Mouse (Mus musculus) left cerebral cortex, postnatal 10 days (tissue): ENCODE measurements around the gene Tead1. TPM values are rescaled to one million over a fixed set of nuclear protein-coding genes. Genes with fewer than 3 reads are reported as not detected.

Experiments
- DNase-seq, 2 experiments: peaks; one replicate each; pipeline ENCODE4 v3.0.0; 2021 to 2022; ENCODE audit warnings: low spot score in 2 of 2, mixed read lengths in 1 of 2; ENCODE audit errors: extremely low spot score in 1 of 2
- intact Hi-C: fragments of 180-260 bp; cut with DNase I; formaldehyde crosslinking; loops from one replicate; pipeline ENCODE4 v1.15.1; 2025
- total RNA-seq, 2 experiments: library from RNA; stranded (reverse); gene quantifications; 2 replicates each; pipeline ENCODE4 v1.2.3; 2021

Tead1 gene
- total RNA-seq, 2 experiments from 2014 or later, result 14.8 to 15.3 TPM

GRCm38 (mm10) chr7:112865739-112866138 is 186.6 kb downstream of the Tead1 start:
- intact Hi-C loops, result loop anchor here (5.0 kb wide), 3 partner anchors 188 to 488 kb away; partner anchors contain the start of gene Tead1
- peak; percentile 27 to 67 for DNase-seq

DNA sequence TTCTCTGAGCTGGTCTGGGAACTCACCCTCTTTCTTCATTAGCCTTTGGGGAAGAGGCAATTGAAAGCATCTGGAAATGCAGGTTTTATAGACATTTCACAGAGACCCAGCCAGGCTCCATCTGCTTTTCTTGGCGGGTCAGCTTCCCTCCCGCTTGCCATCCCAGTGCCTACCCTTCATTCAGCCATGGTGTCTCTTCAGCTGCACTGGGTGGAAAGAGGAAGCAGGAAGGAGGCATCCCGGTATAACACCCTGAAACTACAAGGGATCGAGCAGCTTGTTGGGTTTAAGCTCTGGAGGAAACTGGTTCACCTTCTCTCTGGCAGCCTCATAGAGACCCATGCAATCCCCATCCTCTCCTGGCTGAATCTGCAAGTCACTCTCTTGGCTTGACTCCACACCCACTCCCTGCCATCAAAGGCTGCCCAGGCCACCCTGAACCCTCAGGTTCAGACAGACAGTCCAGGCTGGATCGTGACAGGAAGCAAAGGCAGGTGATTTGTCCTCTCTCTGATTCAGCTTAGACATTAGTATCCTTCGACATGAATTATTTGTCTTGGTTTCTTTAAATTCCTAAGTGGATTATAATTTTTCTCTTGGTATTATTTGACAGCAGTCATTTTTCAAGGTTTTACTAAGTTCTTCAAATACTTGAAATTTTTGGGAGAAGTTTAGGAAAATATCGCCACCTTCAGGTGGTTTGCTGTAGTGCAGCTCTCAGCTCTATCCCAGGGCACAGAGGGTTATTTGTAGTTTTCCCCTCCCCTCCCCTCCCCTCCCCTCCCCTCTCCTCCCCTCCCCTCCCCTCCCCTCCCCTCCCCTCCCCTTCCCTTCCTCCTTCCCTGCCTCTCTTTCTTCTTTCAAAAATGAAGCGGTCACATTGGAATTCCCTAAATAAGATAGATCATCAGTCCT is 189.7 kb downstream of the Tead1 start:
- intact Hi-C loops, result loop anchor here (2.0 to 5.0 kb wide), 4 partner anchors 192 to 492 kb away; partner anchors contain the start of gene Tead1
- peak; percentile 54 to 56 for DNase-seq

DNA sequence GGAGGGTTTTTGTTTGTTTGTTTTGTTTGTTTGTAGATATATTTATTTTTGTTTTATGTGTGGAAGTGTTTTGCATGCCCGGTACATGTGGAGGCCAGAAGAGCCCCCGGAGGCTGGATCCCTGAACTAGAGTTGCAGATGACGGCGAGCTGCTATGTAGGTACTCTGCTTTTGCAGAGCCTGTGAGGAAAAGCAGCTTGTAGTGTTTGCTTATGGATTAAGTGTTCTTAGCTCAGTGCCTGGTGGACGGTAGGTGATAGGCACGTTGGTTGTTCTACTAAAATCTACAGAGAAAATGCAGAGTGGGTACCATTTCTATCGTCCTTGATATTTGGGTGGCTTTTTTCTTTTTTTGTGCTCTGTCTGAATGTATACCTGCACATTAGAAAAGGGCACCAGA is 192.6 kb downstream of the Tead1 start:
- intact Hi-C loops, result no loop called here
- no peak for DNase-seq

GRCm38 (mm10) chr7:112872435-112873196 is 193.5 kb downstream of the Tead1 start:
- intact Hi-C loops, result no loop called here
- DNase-seq, result no peak

- no peak for DNase-seq
- intact Hi-C loops, result no loop called here
Measured at GRCm38 (mm10) chr7:112876128-112876527, 197.0 kb downstream of the Tead1 start.

GRCm38 (mm10) chr7:112883791-112884274 is 204.7 kb downstream of the Tead1 start:
- DNase-seq, result peak; percentile 65 to 66
- intact Hi-C loops, result no loop called here

- DNase-seq, result no peak
- intact Hi-C loops, result no loop called here
Measured at GRCm38 (mm10) chr7:112885546-112885945, 206.4 kb downstream of the Tead1 start.

- intact Hi-C loops, result no loop called here
- no peak for DNase-seq
Measured at GRCm38 (mm10) chr7:112891883-112892282, 212.8 kb downstream of the Tead1 start.

DNA sequence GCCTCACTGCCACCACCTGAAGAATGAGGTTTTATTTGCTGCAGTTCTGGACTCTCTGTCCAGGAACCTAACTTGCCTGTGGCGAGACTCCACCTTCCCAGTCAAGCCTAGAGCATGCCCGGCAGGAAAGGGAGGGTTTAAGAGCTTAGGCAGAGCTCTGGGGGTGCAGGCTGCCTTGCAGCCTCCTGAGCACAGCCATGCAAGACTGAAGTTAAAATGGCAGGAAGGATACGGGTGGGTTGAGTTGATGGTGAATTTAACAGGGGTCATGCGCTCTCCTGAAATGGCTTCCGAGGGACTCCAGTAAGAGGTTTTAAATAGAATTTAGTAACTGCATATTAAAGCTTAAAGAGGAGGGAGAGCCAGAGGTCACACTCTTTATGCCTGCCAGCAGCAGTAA is 213.5 kb downstream of the Tead1 start:
- intact Hi-C loops, result no loop called here
- no peak for DNase-seq

GRCm38 (mm10) chr7:112896363-112896762 is 217.2 kb downstream of the Tead1 start:
- DNase-seq, result no peak
- intact Hi-C loops, result no loop called here

- DNase-seq, result no peak
- intact Hi-C loops, result no loop called here
Measured at GRCm38 (mm10) chr7:112901710-112902109, 222.6 kb downstream of the Tead1 start.

GRCm38 (mm10) chr7:112906848-112907247 is 227.7 kb downstream of the Tead1 start:
- no peak for DNase-seq
- intact Hi-C loops, result no loop called here

DNA sequence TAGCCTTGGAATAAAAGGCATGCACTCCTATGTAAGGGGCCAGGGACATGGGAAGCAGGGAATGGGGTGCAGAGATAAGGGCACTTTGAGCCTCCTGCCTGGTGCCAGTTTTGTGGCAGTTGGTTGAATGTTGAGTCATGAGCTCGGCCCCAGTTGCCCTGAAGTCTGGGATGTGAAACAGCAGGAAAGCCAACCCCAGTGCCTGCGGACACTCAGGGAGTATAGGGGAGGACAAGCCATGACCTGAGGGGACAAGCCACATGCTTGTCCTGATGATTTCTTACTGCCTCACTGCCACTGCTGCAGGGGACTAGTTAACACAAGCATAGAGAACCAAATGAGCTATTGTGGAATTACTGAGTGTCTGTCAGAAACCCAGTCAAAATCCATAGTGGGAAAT is 228.3 kb downstream of the Tead1 start:
- intact Hi-C loops, result no loop called here
- DNase-seq, result no peak

- DNase-seq, result no peak
- intact Hi-C loops, result no loop called here
Measured at GRCm38 (mm10) chr7:112909164-112909563, 230.0 kb downstream of the Tead1 start.

- DNase-seq, result no peak
- intact Hi-C loops, result loop anchor here (10.0 kb wide), 1 partner anchor 362 kb away; no protein-coding TSS in a partner anchor
Measured at GRCm38 (mm10) chr7:112912969-112913368, 233.9 kb downstream of the Tead1 start.

DNA sequence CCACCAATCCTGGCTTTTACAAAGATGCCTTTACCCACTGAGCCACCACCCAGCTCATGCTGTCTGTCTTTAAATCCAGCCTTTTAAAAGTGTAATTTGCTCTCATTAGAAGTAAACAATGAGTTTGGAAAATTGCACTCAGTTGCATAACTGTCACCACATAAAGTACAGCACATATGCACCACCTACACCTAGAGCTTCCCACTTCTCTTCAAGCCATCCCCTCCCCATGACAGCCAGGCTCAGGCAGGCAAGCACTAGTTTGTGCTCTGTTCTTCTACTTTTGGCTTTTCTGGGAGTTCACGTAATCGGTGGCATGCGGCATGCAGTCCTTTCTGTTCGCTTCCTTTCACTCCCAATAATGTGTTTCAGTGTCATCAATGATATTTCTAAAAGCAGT is 236.5 kb downstream of the Tead1 start:
- intact Hi-C loops, result loop anchor here (10.0 kb wide), 1 partner anchor 359 kb away; no protein-coding TSS in a partner anchor
- no peak for DNase-seq

GRCm38 (mm10) chr7:112917613-112918278 is 238.6 kb downstream of the Tead1 start:
- intact Hi-C loops, result loop anchor here (10.0 kb wide), 1 partner anchor 357 kb away; no protein-coding TSS in a partner anchor
- no peak for DNase-seq

DNA sequence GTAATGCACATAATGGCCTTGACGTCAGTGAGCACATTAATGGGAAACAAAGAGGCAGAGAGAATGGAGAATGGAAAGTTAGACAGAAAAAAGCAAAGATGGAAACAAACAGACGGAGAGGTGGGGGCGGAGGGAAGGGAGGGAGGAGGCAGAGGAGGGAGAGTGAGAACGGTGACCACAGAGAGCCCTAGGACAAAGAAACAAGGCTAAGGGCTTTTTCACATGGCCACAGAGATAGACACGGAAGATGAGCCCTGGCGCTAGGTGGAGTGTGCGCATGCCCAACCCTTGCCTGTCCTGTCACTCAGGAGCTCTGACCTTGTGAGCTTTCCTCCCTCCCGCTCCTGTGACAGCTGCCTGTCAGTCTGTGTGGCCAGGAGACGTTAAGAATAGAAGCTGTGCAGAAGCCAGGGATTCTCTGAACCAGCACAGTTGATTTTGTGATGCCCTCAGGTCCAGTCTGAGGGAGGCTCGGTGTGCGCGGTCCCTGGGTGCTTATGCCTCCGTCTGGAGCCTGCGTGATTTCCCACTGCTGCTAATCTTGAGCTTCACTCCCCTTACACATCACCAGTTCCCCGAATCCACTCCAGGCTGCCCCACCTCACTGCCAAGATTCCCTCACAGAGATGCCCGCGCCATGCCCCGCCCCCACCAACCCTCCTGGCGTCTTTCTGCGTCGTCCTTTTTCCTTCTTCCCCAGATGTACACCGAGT is 239.3 kb downstream of the Tead1 start:
- peak in 1 of 2 experiments; percentile 37 for DNase-seq
- intact Hi-C loops, result loop anchor here (10.0 kb wide), 1 partner anchor 356 kb away; no protein-coding TSS in a partner anchor
